Mouse (Mus musculus) macrophage (primary cell): ENCODE results near the gene Adcyap1. TPM values are rescaled to one million over a fixed set of nuclear protein-coding genes. Genes with fewer than 3 reads are reported as not detected.

Experiments used
- H3K27ac ChIP-seq: fragments of 350-480 bp; formaldehyde crosslinking; 2 replicates; pipeline ENCODE4 v1.9.0; 2021
- H3K36me3 ChIP-seq: fragments of 350-480 bp; formaldehyde crosslinking; 2 replicates; pipeline ENCODE4 v1.9.0; 2021; ENCODE audit errors: inconsistent target
- H3K4me3 ChIP-seq: fragments of 350-480 bp; formaldehyde crosslinking; 2 replicates; pipeline ENCODE4 v1.9.0; 2021; ENCODE audit errors: inconsistent target
- H3K79me2 ChIP-seq: fragments of 350-480 bp; formaldehyde crosslinking; 2 replicates; pipeline ENCODE4 v1.9.0; 2021; ENCODE audit errors: inconsistent target
- WGBS: methylation state at CpG from one replicate; pipeline ENCODE4 v1.1.7; 2026; ENCODE audit warnings: inconsistent platforms; ENCODE audit not compliant: missing documents; 5-methylcytosine and 5-hydroxymethylcytosine counted together
- polyA plus RNA-seq: library from polyadenylated mRNA; stranded (reverse); fragments of 250-400 nt; gene quantifications from 3 replicates; pipeline ENCODE4 v1.2.4, GENCODE M21; 2018; ENCODE audit warnings: inconsistent platforms
- total RNA-seq, 78 experiments: library from RNA; depleted of rRNA; stranded (reverse); fragments of 250-400 nt; gene quantifications; 1 replicate in 9 of 78; 2 replicates in 24 of 78; 3 replicates in 43 of 78; 4 replicates in 2 of 78; pipeline ENCODE4 v1.2.4; 2018; ENCODE audit warnings: inconsistent platforms in 56 of 78

Gene Adcyap1
- total RNA-seq (2018; cell fraction: chromatin; rRNA removed) = not detected
- total RNA-seq (2018; cell fraction: cytosol; rRNA removed) = not detected
- not detected for total RNA-seq (2018; cell fraction: nucleus; rRNA removed)
- polyA plus RNA-seq = not detected in 3 replicates

GRCm38 (mm10) chr17:93198717-93199116, at the start of gene Adcyap1:
Adcyap1 (plus strand) TSS chr17:93199017.
- no peak within 1 kb of the TSS for H3K4me3 ChIP-seq
- no peaks in the 10 kb centered on the region for H3K36me3 ChIP-seq
- H3K27ac ChIP-seq = no peak within 1 kb of the TSS
- 25% methylated on average over 10 of the region's 10 CpGs for WGBS
- H3K79me2 ChIP-seq = no peaks in the 10 kb centered on the region

DNA sequence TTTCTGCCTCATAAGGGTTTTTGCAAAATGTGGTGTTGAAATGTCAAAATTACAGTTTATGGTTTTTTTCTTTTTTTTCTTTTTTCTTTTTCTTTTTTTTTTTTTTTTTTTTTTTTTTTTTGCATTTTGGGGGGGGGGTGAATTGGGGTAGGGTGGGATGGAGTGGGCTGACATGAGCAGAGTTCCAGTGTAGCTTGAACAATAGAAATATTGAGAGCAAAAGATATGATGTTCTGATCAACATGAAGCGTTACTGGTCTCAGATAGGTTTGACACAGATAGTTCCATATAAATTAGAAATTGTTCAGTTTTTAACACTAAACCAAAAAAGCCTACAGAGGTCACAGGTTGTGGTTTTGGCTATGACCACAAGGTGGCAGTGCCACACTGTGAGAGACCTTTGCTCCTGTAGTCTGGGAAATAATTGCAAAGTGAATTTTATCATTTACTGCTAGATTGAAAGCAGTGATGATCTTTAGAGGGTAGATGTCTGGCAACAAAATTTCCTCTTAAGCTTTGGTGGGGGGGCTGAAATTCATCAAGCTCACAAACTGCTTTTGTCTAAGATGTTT, 40.5 kb upstream of the Adcyap1 start:
- 0% methylated on average over 1 of the region's 1 CpGs for WGBS
- Histone ChIP-seq H3K79me2 (no peaks in the 10 kb centered on the region), H3K27ac (no peak overlapping the region), H3K36me3 (no peaks in the 10 kb centered on the region), H3K4me3 (no peak overlapping the region)

GRCm38 (mm10) chr17:93169572-93169971, 29.2 kb upstream of the Adcyap1 start:
- Histone ChIP-seq H3K79me2 (no peaks in the 10 kb centered on the region), H3K36me3 (no peaks in the 10 kb centered on the region), H3K27ac (no peak overlapping the region), H3K4me3 (no peak overlapping the region)

DNA sequence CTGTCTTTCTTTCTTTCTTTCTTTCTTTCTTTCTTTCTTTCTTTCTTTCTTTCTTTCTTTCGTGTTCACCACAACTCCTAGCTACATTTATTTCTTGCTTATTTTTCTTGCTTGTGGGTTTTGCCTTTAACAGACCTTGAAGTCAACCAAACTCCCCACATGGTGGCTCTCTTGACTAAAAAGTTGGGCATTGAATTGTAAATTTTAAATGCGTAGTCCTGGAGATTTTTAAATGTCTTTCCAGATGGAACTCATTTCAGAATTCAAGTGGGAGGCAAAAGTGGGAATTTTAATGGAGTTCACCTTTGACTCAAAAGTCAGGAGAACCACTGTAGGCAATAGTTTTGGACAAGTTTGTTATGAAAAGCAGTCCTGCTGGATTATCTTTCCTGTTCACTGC, 2.0 kb upstream of the Adcyap1 start:
- H3K27ac ChIP-seq = no peak overlapping the region
- WGBS = 47% methylated on average over 1 of the region's 2 CpGs
- H3K79me2 ChIP-seq = no peaks in the 10 kb centered on the region
- no peaks in the 10 kb centered on the region for H3K36me3 ChIP-seq
- H3K4me3 ChIP-seq = no peak overlapping the region

DNA sequence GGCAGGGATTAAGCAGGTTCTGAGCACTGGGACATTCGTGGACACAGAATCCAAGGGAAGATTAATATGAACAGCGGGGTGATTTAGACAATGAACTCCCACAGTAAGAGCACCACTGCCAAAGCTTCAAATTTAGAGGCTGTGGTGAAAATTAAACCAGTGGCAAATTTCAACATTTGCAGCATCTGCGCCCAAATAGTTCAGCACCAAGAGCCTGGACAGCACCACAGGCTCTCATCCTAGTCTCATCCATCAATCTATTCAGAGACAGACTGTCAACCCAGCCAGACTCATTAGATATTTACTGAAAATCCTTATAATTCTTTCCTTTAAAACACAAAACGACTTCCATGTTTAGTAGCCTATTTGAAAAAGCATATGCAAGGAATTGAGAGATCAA, 604 bp upstream of the Adcyap1 start:
- no peaks in the 10 kb centered on the region for H3K36me3 ChIP-seq
- H3K4me3 ChIP-seq = no peak overlapping the region
- WGBS = 15% methylated on average over 4 of the region's 4 CpGs
- H3K27ac ChIP-seq = no peak overlapping the region
- no peaks in the 10 kb centered on the region for H3K79me2 ChIP-seq

- WGBS = 8% methylated on average over 15 of the region's 15 CpGs
- Histone ChIP-seq H3K4me3 (no peak overlapping the region), H3K79me2 (no peaks in the 10 kb centered on the region), H3K27ac (no peak overlapping the region), H3K36me3 (no peaks in the 10 kb centered on the region)
These were observed 401 bp downstream of the Adcyap1 start for GRCm38 (mm10) chr17:93199218-93199617.

- WGBS = 8% methylated on average over 9 of the region's 9 CpGs
- Histone ChIP-seq H3K27ac (no peak overlapping the region), H3K36me3 (no peaks in the 10 kb centered on the region), H3K79me2 (no peaks in the 10 kb centered on the region), H3K4me3 (no peak overlapping the region)
These were observed 930 bp downstream of the Adcyap1 start for GRCm38 (mm10) chr17:93199747-93200146.

GRCm38 (mm10) chr17:93200386-93201264, 1.8 kb downstream of the Adcyap1 start:
- no peaks in the 10 kb centered on the region for H3K36me3 ChIP-seq
- H3K27ac ChIP-seq = no peak overlapping the region
- no peaks in the 10 kb centered on the region for H3K79me2 ChIP-seq
- 3% methylated on average over 29 of the region's 29 CpGs for WGBS
- H3K4me3 ChIP-seq = no peak overlapping the region

GRCm38 (mm10) chr17:93201265-93201925, 2.6 kb downstream of the Adcyap1 start:
- 7% methylated on average over 16 of the region's 16 CpGs for WGBS
- no peak overlapping the region for H3K27ac ChIP-seq

GRCm38 (mm10) chr17:93202165-93203075, 3.6 kb downstream of the Adcyap1 start:
- H3K36me3 ChIP-seq = no peaks in the 10 kb centered on the region
- no peak overlapping the region for H3K4me3 ChIP-seq
- no peaks in the 10 kb centered on the region for H3K79me2 ChIP-seq
- H3K27ac ChIP-seq = no peak overlapping the region
- 3% methylated on average over 44 of the region's 44 CpGs for WGBS

More at GRCm38 (mm10) chr17:93201265-93201925, 2.6 kb downstream of the Adcyap1 start:
- Histone ChIP-seq H3K79me2 (no peaks in the 10 kb centered on the region), H3K4me3 (no peak overlapping the region), H3K36me3 (no peaks in the 10 kb centered on the region)

- 4% methylated on average over 28 of the region's 34 CpGs for WGBS
- Histone ChIP-seq H3K36me3 (no peaks in the 10 kb centered on the region), H3K27ac (no peak overlapping the region), H3K79me2 (no peaks in the 10 kb centered on the region), H3K4me3 (no peak overlapping the region)
These were observed 4.5 kb downstream of the Adcyap1 start for GRCm38 (mm10) chr17:93203076-93204031.

GRCm38 (mm10) chr17:93217785-93218184, 19.0 kb downstream of the Adcyap1 start:
- no peaks in the 10 kb centered on the region for H3K36me3 ChIP-seq
- no peaks in the 10 kb centered on the region for H3K79me2 ChIP-seq
- no peak overlapping the region for H3K4me3 ChIP-seq
- no peak overlapping the region for H3K27ac ChIP-seq
- 88% methylated on average over 6 of the region's 6 CpGs for WGBS

- no peak overlapping the region for H3K27ac ChIP-seq
- H3K79me2 ChIP-seq = no peaks in the 10 kb centered on the region
- 69% methylated on average over 2 of the region's 2 CpGs for WGBS
- H3K4me3 ChIP-seq = no peak overlapping the region
- no peaks in the 10 kb centered on the region for H3K36me3 ChIP-seq
These were observed 19.8 kb downstream of the Adcyap1 start for GRCm38 (mm10) chr17:93218640-93219039.
